Mouse (Mus musculus): ENCODE measurements around the gene Cplx2. TPM values are rescaled to one million over a fixed set of nuclear protein-coding genes. Genes with fewer than 3 reads are reported as not detected.
A peak's percentile ranks its signal among the peaks of the same experiment; 100 is the strongest.

The Cplx2 gene
- polyA plus RNA-seq, 1 experiment from 2014 or later, result 15.4 TPM

GRCm38 (mm10) chr13:54337058-54337457 is 34.1 kb upstream of the Cplx2 start:
- no peak overlapping the region for H3K27ac ChIP-seq
- H3K4me3 ChIP-seq, result no peak overlapping the region
- WGBS, result 88% methylated on average over 6 of the region's 6 CpGs
- H3K9ac ChIP-seq, result no peak overlapping the region
- H3K4me2 ChIP-seq (replicated peaks), result no peak overlapping the region
- ATAC-seq (ENCODE audit: low FRiP score, low read depth), result no peak
- peaks cover 3% of the 10 kb centered on the region; the same call in 1 of the 2 replicates for H3K4me1 ChIP-seq
- H3K36me3 ChIP-seq, result no peaks in the 10 kb centered on the region
- no peaks in the 10 kb centered on the region for H3K9me3 ChIP-seq
- no peaks in the 10 kb centered on the region for H3K27me3 ChIP-seq (replicated peaks)

GRCm38 (mm10) chr13:54337541-54337940 is 33.6 kb upstream of the Cplx2 start:
- Histone ChIP-seq H3K4me3 (no peak overlapping the region), H3K27me3 (replicated peaks) (no peaks in the 10 kb centered on the region), H3K36me3 (no peaks in the 10 kb centered on the region), H3K4me1 (no peaks in the 10 kb centered on the region), H3K4me2 (replicated peaks) (no peak overlapping the region), H3K9me3 (no peaks in the 10 kb centered on the region), H3K27ac (no peak overlapping the region), H3K9ac (no peak overlapping the region)
- WGBS, result 89% methylated on average over 7 of the region's 7 CpGs
- no peak for ATAC-seq (ENCODE audit: low FRiP score, low read depth)

GRCm38 (mm10) chr13:54338815-54339214 is 32.3 kb upstream of the Cplx2 start:
- H3K27me3 ChIP-seq (replicated peaks), result no peaks in the 10 kb centered on the region

GRCm38 (mm10) chr13:54345885-54346647 is 25.1 kb upstream of the Cplx2 start:
- Histone ChIP-seq H3K27me3 (replicated peaks) (no peaks in the 10 kb centered on the region), H3K9ac (no peak overlapping the region), H3K36me3 (no peaks in the 10 kb centered on the region), H3K4me3 (no peak overlapping the region), H3K4me1 (no peaks in the 10 kb centered on the region), H3K4me2 (replicated peaks) (no peak overlapping the region), H3K27ac (no peak overlapping the region), H3K9me3 (no peaks in the 10 kb centered on the region)
- peak; percentile 63 for ATAC-seq (ENCODE audit: low FRiP score, low read depth)
- 50% methylated on average over 15 of the region's 15 CpGs for WGBS

More at GRCm38 (mm10) chr13:54338815-54339214, 32.3 kb upstream of the Cplx2 start:
- no peak for ATAC-seq (ENCODE audit: low FRiP score, low read depth)
- Histone ChIP-seq H3K36me3 (no peaks in the 10 kb centered on the region), H3K4me1 (no peaks in the 10 kb centered on the region), H3K4me2 (replicated peaks) (no peak overlapping the region), H3K9ac (no peak overlapping the region), H3K4me3 (no peak overlapping the region), H3K9me3 (no peaks in the 10 kb centered on the region), H3K27ac (no peak overlapping the region)
- 85% methylated on average over 5 of the region's 5 CpGs for WGBS

DNA sequence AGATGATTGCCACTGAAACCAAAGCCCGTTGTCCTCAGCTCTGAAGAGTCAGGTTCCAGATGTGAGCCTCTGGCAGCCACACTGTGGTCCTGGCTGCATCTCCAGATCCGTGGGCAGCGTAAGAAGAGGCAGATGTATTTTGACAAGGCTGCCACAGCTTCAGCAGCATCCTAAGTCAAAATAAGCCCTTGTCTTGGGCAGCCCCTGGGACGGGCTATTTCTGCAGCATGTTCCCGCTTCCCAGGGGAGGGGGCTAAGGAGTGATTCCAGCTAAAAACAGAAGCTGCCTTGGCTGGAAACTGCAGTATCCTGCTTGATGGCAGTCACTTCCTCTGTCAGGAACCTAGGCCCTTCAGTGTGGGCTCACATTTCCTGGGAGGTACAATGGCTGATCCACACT is 23.1 kb upstream of the Cplx2 start:
- Histone ChIP-seq H3K4me2 (replicated peaks) (no peak overlapping the region), H3K9ac (no peak overlapping the region), H3K27me3 (replicated peaks) (no peaks in the 10 kb centered on the region), H3K4me3 (no peak overlapping the region), H3K27ac (no peak overlapping the region), H3K36me3 (no peaks in the 10 kb centered on the region), H3K4me1 (no peaks in the 10 kb centered on the region), H3K9me3 (no peaks in the 10 kb centered on the region)
- 83% methylated on average over 5 of the region's 5 CpGs for WGBS
- no peak for ATAC-seq (ENCODE audit: low FRiP score, low read depth)

- H3K9me3 ChIP-seq, result no peaks in the 10 kb centered on the region
- H3K9ac ChIP-seq, result no peak overlapping the region
- no peaks in the 10 kb centered on the region for H3K4me1 ChIP-seq
- no peaks in the 10 kb centered on the region for H3K36me3 ChIP-seq
- no peak for ATAC-seq (ENCODE audit: low FRiP score, low read depth)
- H3K4me3 ChIP-seq, result no peak overlapping the region
- H3K27me3 ChIP-seq (replicated peaks), result no peaks in the 10 kb centered on the region
- no peak overlapping the region for H3K4me2 ChIP-seq (replicated peaks)
- WGBS, result 85% methylated on average over 10 of the region's 10 CpGs
- no peak overlapping the region for H3K27ac ChIP-seq
Measured at GRCm38 (mm10) chr13:54349126-54349759, 21.9 kb upstream of the Cplx2 start.

- no peak overlapping the region for H3K4me2 ChIP-seq (replicated peaks)
- H3K27ac ChIP-seq, result no peak overlapping the region
- no peak overlapping the region for H3K4me3 ChIP-seq
- H3K9me3 ChIP-seq, result no peaks in the 10 kb centered on the region
- no peaks in the 10 kb centered on the region for H3K4me1 ChIP-seq
- ATAC-seq (ENCODE audit: low FRiP score, low read depth), result no peak
- no peaks in the 10 kb centered on the region for H3K27me3 ChIP-seq (replicated peaks)
- no peak overlapping the region for H3K9ac ChIP-seq
- H3K36me3 ChIP-seq, result no peaks in the 10 kb centered on the region
- WGBS, result 80% methylated on average over 4 of the region's 4 CpGs
Measured at GRCm38 (mm10) chr13:54357420-54357819, 13.7 kb upstream of the Cplx2 start.

DNA sequence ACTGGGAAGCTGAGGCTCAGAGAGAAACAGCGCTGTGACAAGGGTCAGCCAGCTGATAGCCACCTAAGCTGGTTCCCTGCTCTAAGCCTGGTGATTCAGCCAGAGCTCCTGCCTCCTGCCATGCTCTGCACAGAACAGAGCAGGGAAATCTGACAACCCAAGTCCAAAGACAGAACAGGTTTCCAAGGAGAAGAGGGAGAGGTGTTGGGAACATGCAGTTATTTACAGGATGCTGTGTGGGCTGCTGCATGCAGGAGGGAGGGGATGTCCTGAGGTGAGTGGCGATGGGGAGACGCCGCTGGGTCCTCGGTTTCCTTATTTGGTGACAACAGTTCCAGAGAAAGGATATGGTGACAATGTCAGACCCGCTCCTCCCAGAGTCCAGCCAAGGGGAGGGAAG is 12.0 kb upstream of the Cplx2 start:
- no peak overlapping the region for H3K27ac ChIP-seq
- H3K9ac ChIP-seq, result no peak overlapping the region
- H3K4me1 ChIP-seq, result no peaks in the 10 kb centered on the region
- no peak overlapping the region for H3K4me2 ChIP-seq (replicated peaks)
- no peaks in the 10 kb centered on the region for H3K36me3 ChIP-seq
- H3K9me3 ChIP-seq, result no peaks in the 10 kb centered on the region
- no peak for ATAC-seq (ENCODE audit: low FRiP score, low read depth)
- H3K4me3 ChIP-seq, result no peak overlapping the region
- WGBS, result 86% methylated on average over 6 of the region's 6 CpGs
- H3K27me3 ChIP-seq (replicated peaks), result no peaks in the 10 kb centered on the region

GRCm38 (mm10) chr13:54364686-54365085 is 6.5 kb upstream of the Cplx2 start:
- Histone ChIP-seq H3K27ac (no peak overlapping the region), H3K4me2 (replicated peaks) (no peak overlapping the region), H3K9ac (no peak overlapping the region), H3K36me3 (no peaks in the 10 kb centered on the region), H3K4me1 (no peaks in the 10 kb centered on the region), H3K27me3 (replicated peaks) (no peaks in the 10 kb centered on the region; the same call in 1 of the 2 replicates), H3K4me3 (no peak overlapping the region), H3K9me3 (no peaks in the 10 kb centered on the region)
- 86% methylated on average over 7 of the region's 7 CpGs for WGBS
- ATAC-seq (ENCODE audit: low FRiP score, low read depth), result no peak

GRCm38 (mm10) chr13:54367758-54368157 is 3.4 kb upstream of the Cplx2 start:
- ATAC-seq (ENCODE audit: low FRiP score, low read depth), result no peak
- no peak overlapping the region for H3K4me2 ChIP-seq (replicated peaks)
- peaks cover 5% of the 10 kb centered on the region for H3K27me3 ChIP-seq (replicated peaks)
- H3K36me3 ChIP-seq, result no peaks in the 10 kb centered on the region
- H3K9ac ChIP-seq, result no peak overlapping the region
- no peak overlapping the region for H3K4me3 ChIP-seq
- no peaks in the 10 kb centered on the region for H3K9me3 ChIP-seq
- no peak overlapping the region for H3K27ac ChIP-seq
- 74% methylated on average over 6 of the region's 6 CpGs for WGBS
- peaks cover 24% of the 10 kb centered on the region for H3K4me1 ChIP-seq

DNA sequence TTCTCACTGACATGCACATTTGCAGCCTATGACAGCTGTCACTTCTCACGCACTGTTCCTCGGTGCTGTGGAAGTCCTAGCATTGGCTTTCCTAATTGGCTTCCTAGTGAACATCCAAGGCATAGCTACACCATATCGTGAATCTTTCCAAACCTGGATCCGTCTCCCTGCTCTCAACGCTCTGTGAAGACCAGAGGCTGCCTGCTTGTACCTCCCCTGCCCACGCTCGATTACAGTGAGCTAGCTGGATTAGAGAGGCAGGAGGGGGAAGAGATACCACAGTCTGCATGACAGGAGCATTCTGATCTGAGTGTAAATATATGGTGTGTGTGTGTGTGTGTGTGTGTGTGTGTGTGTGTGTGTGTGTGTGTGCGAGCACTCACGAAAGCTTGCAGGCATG is 3.0 kb upstream of the Cplx2 start:
- Histone ChIP-seq H3K4me2 (replicated peaks) (no peak overlapping the region), H3K9ac (no peak overlapping the region), H3K36me3 (no peaks in the 10 kb centered on the region), H3K4me1 (peaks cover 26% of the 10 kb centered on the region), H3K4me3 (no peak overlapping the region), H3K9me3 (no peaks in the 10 kb centered on the region), H3K27me3 (replicated peaks) (peaks cover 5% of the 10 kb centered on the region), H3K27ac (no peak overlapping the region)
- no peak for ATAC-seq (ENCODE audit: low FRiP score, low read depth)
- WGBS, result 85% methylated on average over 9 of the region's 9 CpGs

- Histone ChIP-seq H3K36me3 (no peaks in the 10 kb centered on the region), H3K4me2 (replicated peaks) (peak overlapping the region; percentile 71), H3K9ac (peak overlapping the region; percentile 51), H3K4me1 (peaks cover 35% of the 10 kb centered on the region), H3K27me3 (replicated peaks) (peaks cover 5% of the 10 kb centered on the region), H3K27ac (peak overlapping the region; percentile 28; the same call in 1 of the 2 replicates), H3K4me3 (peak overlapping the region; percentile 40), H3K9me3 (no peaks in the 10 kb centered on the region)
- WGBS, result under 1% methylated on average over 59 of the region's 59 CpGs
- peak; percentile 84 for ATAC-seq (ENCODE audit: low FRiP score, low read depth)
Measured at GRCm38 (mm10) chr13:54371387-54372330, 510 bp downstream of the Cplx2 start.

Data from neural tube, embryonic 12.5 days (tissue).